Mouse (Mus musculus): ENCODE data around the gene Chml.

GRCm38 (mm10) chr1:175659900-175660299 is 32.8 kb downstream of the Chml start:
- no peak for TF ChIP-seq CTCF (IDR thresholded peaks at IDR 0.05; ENCODE audit: insufficient read depth, low read length)
- TF ChIP-seq POLR2A (IDR thresholded peaks at IDR 0.05; ENCODE audit: borderline replicate concordance, extremely low read depth, low read depth, low read length) = no peak
